Mouse (Mus musculus) thymus, postnatal 4 days (tissue): ENCODE data around the gene Gm10591.
"Not testable (repeated sequence)": the region's sequence is repeated elsewhere in the genome, so short reads cannot be mapped to it uniquely, and the experiment has no call there.

ENCODE experiments used
- DNase-seq: peaks from one replicate; pipeline ENCODE4 v3.0.0; 2021

Gene Gm10591

GRCm38 (mm10) chr4:42611895-42612294 is at the start of gene Gm10591:
Gm10591 (plus strand) TSS chr4:42612195.
- not testable (repeated sequence) for DNase-seq

- not testable (repeated sequence) for DNase-seq
Measured at GRCm38 (mm10) chr4:42629419-42629818, 17.4 kb downstream of the Gm10591 start, which contains the start of gene Gm2564. Gm2564 (plus strand) TSS chr4:42629719.

- DNase-seq: not testable (repeated sequence)
Measured at GRCm38 (mm10) chr4:42654951-42655350, 43.0 kb downstream of the Gm10591 start, which contains the start of gene Ccl27b. Ccl27b (plus strand) TSS chr4:42655251.

GRCm38 (mm10) chr4:42661793-42662192 is 49.8 kb downstream of the Gm10591 start, which contains the start of gene Il11ra2:
Il11ra2 (minus strand) TSS chr4:42661893.
- not testable (repeated sequence) for DNase-seq
